Mouse (Mus musculus) MEL (cell line): ENCODE data around the gene Gm5065. TPM values are rescaled to one million over a fixed set of nuclear protein-coding genes. Genes with fewer than 3 reads are reported as not detected.

Experiments
- DNase-seq: peaks from one replicate; pipeline ENCODE4 v3.0.0; 2011; ENCODE audit warnings: low read depth, low spot score
- H3K27ac ChIP-seq: 2 replicates; pipeline ENCODE4 v1.5.1; 2012; ENCODE audit warnings: low read depth, mild to moderate bottlenecking, control low read depth, low read length, moderate library complexity; ENCODE audit not compliant: control insufficient read depth
- H3K27me3 ChIP-seq, 2 experiments: fragments of 150-350 bp in 1 of 2; sonication (generic) in 1 of 2; 2 replicates each; pipeline ENCODE4 v1.6.1; 2012; ENCODE audit warnings: low read length in 2 of 2, mild to moderate bottlenecking in 2 of 2, improper control_type of control experiment in 1 of 2, moderate library complexity in 1 of 2; ENCODE audit not compliant: insufficient read depth in 2 of 2, control insufficient read depth in 1 of 2
- H3K36me3 ChIP-seq, 2 experiments: 2 replicates each; pipeline ENCODE4 v1.6.1; 2012 to 2014; ENCODE audit warnings: low read length in 2 of 2, improper control_type of control experiment in 1 of 2, inconsistent platforms in 1 of 2, mild to moderate bottlenecking in 1 of 2; ENCODE audit not compliant: insufficient read depth in 2 of 2, control insufficient read depth in 1 of 2
- H3K4me1 ChIP-seq, 2 experiments: fragments of 150-350 bp in 1 of 2; sonication (generic) in 1 of 2; 2 replicates each; pipeline ENCODE4 v1.6.1; 2012; ENCODE audit warnings: low read length in 2 of 2, improper control_type of control experiment in 1 of 2, mild to moderate bottlenecking in 1 of 2; ENCODE audit not compliant: insufficient read depth in 2 of 2, control insufficient read depth in 1 of 2
- H3K4me3 ChIP-seq, 2 experiments: fragments of 150-350 bp in 1 of 2; sonication (generic) in 1 of 2; 2 replicates each; pipeline ENCODE4 v1.5.1; 2012; ENCODE audit warnings: low read depth in 2 of 2, low read length in 2 of 2, mild to moderate bottlenecking in 2 of 2, moderate library complexity in 2 of 2, control low read depth in 1 of 2, improper control_type of control experiment in 1 of 2; ENCODE audit not compliant: control insufficient read depth in 1 of 2, insufficient read depth in 1 of 2
- H3K79me2 ChIP-seq: 2 replicates; pipeline ENCODE4 v1.6.1; 2012; ENCODE audit warnings: mild to moderate bottlenecking, low read length, moderate library complexity; ENCODE audit not compliant: control insufficient read depth, poor library complexity, insufficient read depth
- H3K9ac ChIP-seq: 2 replicates; pipeline ENCODE4 v1.6.1; 2012; ENCODE audit warnings: low read depth, mild to moderate bottlenecking, control low read depth, low read length, moderate library complexity; ENCODE audit not compliant: control insufficient read depth, poor library complexity, severe bottlenecking
- H3K9me3 ChIP-seq: fragments of 150-350 bp; sonication (generic); replicated peaks from 2 replicates; pipeline ENCODE4 v1.6.1; 2012; ENCODE audit warnings: mild to moderate bottlenecking, low read length, improper control_type of control experiment, moderate library complexity; ENCODE audit not compliant: insufficient read depth
- BHLHE40 ChIP-seq: IDR thresholded peaks from 2 replicates; pipeline ENCODE4 v1.6.1; 2012; ENCODE audit warnings: low read depth, mild to moderate bottlenecking, inconsistent platforms, low read length, improper control_type of control experiment, borderline replicate concordance
- ETS1 ChIP-seq: IDR thresholded peaks from 2 replicates; pipeline ENCODE4 v1.6.1; 2012; ENCODE audit warnings: low read depth, mild to moderate bottlenecking, inconsistent platforms, low read length, improper control_type of control experiment, moderate library complexity
- GATA1 ChIP-seq: IDR thresholded peaks from 2 replicates; pipeline ENCODE4 v1.6.1; 2011; ENCODE audit warnings: low read depth, low read length, improper control_type of control experiment
- MAFK ChIP-seq: IDR thresholded peaks from 2 replicates; pipeline ENCODE4 v1.6.1; 2011; ENCODE audit warnings: low read depth, mild to moderate bottlenecking, low read length, improper control_type of control experiment, borderline replicate concordance
- NELFE ChIP-seq: IDR thresholded peaks from 2 replicates; pipeline ENCODE4 v1.6.1; 2011; ENCODE audit warnings: low read depth, low read length, improper control_type of control experiment
- NRF1 ChIP-seq: IDR thresholded peaks from 2 replicates; pipeline ENCODE4 v1.6.1; 2014; ENCODE audit warnings: low read depth, mild to moderate bottlenecking, inconsistent platforms, low read length, improper control_type of control experiment, moderate library complexity; ENCODE audit not compliant: poor library complexity, insufficient read depth, severe bottlenecking
- polyA plus RNA-seq, 2 experiments: library from polyadenylated mRNA; stranded (reverse) in 1 of 2; unstranded in 1 of 2; fragments of >175 nt in 1 of 2; fragments of >200 nt in 1 of 2; gene quantifications; 2 replicates each; pipeline versions ENCODE4 v1.2.1 to v1.2.4; 2012; ENCODE audit warnings: low replicate concordance in 2 of 2, low read depth in 1 of 2; ENCODE audit not compliant: insufficient read length in 2 of 2, insufficient read depth in 1 of 2, missing spikeins in 1 of 2
- total RNA-seq: library from RNA; depleted of rRNA; stranded (reverse); fragments of 300-350 nt; gene quantifications from 2 replicates; pipeline ENCODE4 v1.2.3, GENCODE M21; 2012; rRNA removed

Gm5065 gene
- total and polyA plus RNA-seq, 3 experiments: not detected

DNA sequence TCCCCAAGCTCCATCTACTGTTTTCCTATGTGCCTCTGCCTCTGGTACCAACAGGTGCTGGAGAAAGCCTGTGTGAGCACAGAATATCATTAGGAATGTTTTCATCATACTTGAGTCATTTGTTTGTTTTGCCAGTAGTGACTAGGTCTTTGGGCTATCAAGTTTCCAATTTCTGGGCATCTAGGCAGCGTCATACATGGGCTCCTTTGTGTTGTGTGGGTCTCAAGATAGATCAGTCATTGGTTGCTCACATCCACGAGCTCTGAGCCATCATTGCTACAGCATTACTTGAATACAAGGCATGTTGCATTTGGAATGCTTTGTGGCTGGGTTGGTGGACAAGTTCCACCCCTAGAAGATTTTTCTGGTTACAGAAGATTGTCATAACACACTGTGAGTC, 55.9 kb downstream of the Gm5065 start:
- no peak for DNase-seq
- Histone ChIP-seq H3K27ac (no peak overlapping the region), H3K36me3 (no peaks in the 10 kb centered on the region), H3K9me3 (no peaks in the 10 kb centered on the region), H3K27me3 (no peaks in the 10 kb centered on the region), H3K79me2 (no peaks in the 10 kb centered on the region), H3K4me1 (no peaks in the 10 kb centered on the region), H3K4me3 (no peak overlapping the region), H3K9ac (no peak overlapping the region)
- TF ChIP-seq MAFK (no peak), BHLHE40 (no peak), NELFE (no peak), GATA1 (no peak), NRF1 (no peak), ETS1 (no peak)

Other genes with a start within 250 kb of the Gm5065 start
- gene Rfpl4, start 233.6 kb upstream of the Gm5065 start, total RNA-seq: not detected in 2 replicates
- not detected for gene Rfpl4, start 233.6 kb upstream of the Gm5065 start, polyA plus RNA-seq
- not detected in 2 replicates for gene Rasl2-9, start 224.6 kb upstream of the Gm5065 start, total RNA-seq
- gene Rasl2-9, start 224.6 kb upstream of the Gm5065 start, polyA plus RNA-seq: 100 to 1,000 TPM in 1 of 2 experiments, under 1 TPM in 1; 0.65 to 196 TPM
- not detected in 2 replicates for gene Vmn1r55, start 200.9 kb upstream of the Gm5065 start, total RNA-seq
- gene Vmn1r55, start 200.9 kb upstream of the Gm5065 start, polyA plus RNA-seq: not detected
- gene Vmn1r56, start 153.8 kb upstream of the Gm5065 start, total RNA-seq: not detected in 2 replicates
- gene Vmn1r56, start 153.8 kb upstream of the Gm5065 start, polyA plus RNA-seq: not detected
- gene Vmn1r57, start 132.0 kb upstream of the Gm5065 start, total RNA-seq: not detected in 2 replicates
- not detected for gene Vmn1r57, start 132.0 kb upstream of the Gm5065 start, polyA plus RNA-seq
- not detected in 2 replicates for gene Nlrp2, start 498 bp downstream of the Gm5065 start, total RNA-seq
- gene Nlrp2, start 498 bp downstream of the Gm5065 start, polyA plus RNA-seq: not detected
- not detected in 2 replicates for gene Vmn1r58, start 62.9 kb downstream of the Gm5065 start, total RNA-seq
- gene Vmn1r58, start 62.9 kb downstream of the Gm5065 start, polyA plus RNA-seq: not detected
- gene Vmn1r59, start 106.2 kb downstream of the Gm5065 start, total RNA-seq: not detected in 2 replicates
- gene Vmn1r59, start 106.2 kb downstream of the Gm5065 start, polyA plus RNA-seq: not detected
- gene Vmn2r28, start 143.4 kb downstream of the Gm5065 start, total RNA-seq: not detected in 2 replicates
- not detected for gene Vmn2r28, start 143.4 kb downstream of the Gm5065 start, polyA plus RNA-seq
- gene Vmn1r60, start 196.8 kb downstream of the Gm5065 start, total RNA-seq: not detected in 2 replicates
- not detected for gene Vmn1r60, start 196.8 kb downstream of the Gm5065 start, polyA plus RNA-seq